Mouse (Mus musculus) liver, embryonic 14.5 days (tissue): ENCODE data around the gene 1700034J05Rik. TPM values are rescaled to one million over a fixed set of nuclear protein-coding genes. Genes with fewer than 3 reads are reported as not detected.

Experiments
- ATAC-seq: fragments of 200-750 bp; cut with Nextera tagmentation; 2 replicates; pipeline ENCODE4 v1.8.0; 2017; ENCODE audit warnings: moderate number of reproducible peaks, mild to moderate bottlenecking, moderate library complexity; ENCODE audit not compliant: insufficient read depth
- DNase-seq, 3 experiments: peaks; one replicate each; pipeline ENCODE4 v3.0.0-alpha.2; 2012 to 2013; ENCODE audit warnings: low read depth in 3 of 3, low spot score in 3 of 3
- H3K27ac ChIP-seq: fragments of 300-500 bp; sonication (generic); 2 replicates; pipeline ENCODE4 v1.5.1; 2014; ENCODE audit warnings: moderate library complexity, mild to moderate bottlenecking, control low read depth, inconsistent platforms
- H3K27me3 ChIP-seq: fragments of 300-500 bp; sonication (generic); 2 replicates; pipeline ENCODE4 v1.6.1; 2014; ENCODE audit warnings: mild to moderate bottlenecking, low read length, moderate library complexity; ENCODE audit not compliant: control insufficient read depth, insufficient read depth
- H3K36me3 ChIP-seq: fragments of 300-500 bp; sonication (generic); replicated peaks from 2 replicates; pipeline ENCODE4 v1.6.1; 2014; ENCODE audit warnings: low read depth; ENCODE audit not compliant: control insufficient read depth, insufficient read depth
- H3K4me1 ChIP-seq, 2 experiments: fragments of 200-500 bp in 1 of 2; fragments of 300-500 bp in 1 of 2; sonication (generic) in 1 of 2; replicated peaks; 2 replicates each; pipeline ENCODE4 v1.6.1; 2012 to 2014; ENCODE audit warnings: antibody characterized with exemption in 1 of 2, inconsistent platforms in 1 of 2, low read length in 1 of 2; ENCODE audit not compliant: control insufficient read depth in 2 of 2, insufficient read depth in 2 of 2
- H3K4me2 ChIP-seq: fragments of 300-500 bp; sonication (generic); 2 replicates; pipeline ENCODE4 v1.6.1; 2014; ENCODE audit warnings: low read depth, mild to moderate bottlenecking, control low read depth, moderate library complexity
- H3K4me3 ChIP-seq, 2 experiments: fragments of 200-500 bp in 1 of 2; fragments of 300-500 bp in 1 of 2; sonication (generic) in 1 of 2; 2 replicates each; pipeline ENCODE4 v1.5.1; 2012 to 2014; ENCODE audit warnings: low read depth in 2 of 2, low read length in 2 of 2, mild to moderate bottlenecking in 2 of 2, control low read depth in 1 of 2, inconsistent platforms in 1 of 2, moderate library complexity in 1 of 2; ENCODE audit not compliant: insufficient read depth in 1 of 2
- H3K9ac ChIP-seq: fragments of 300-500 bp; sonication (generic); replicated peaks from 2 replicates; pipeline ENCODE4 v1.6.1; 2014; ENCODE audit warnings: mild to moderate bottlenecking, control low read depth, moderate library complexity
- H3K9me3 ChIP-seq: fragments of 300-500 bp; sonication (generic); 2 replicates; pipeline ENCODE4 v1.6.1; 2016; ENCODE audit warnings: low read length, mixed read lengths; ENCODE audit not compliant: control insufficient read depth
- CTCF ChIP-seq: IDR thresholded peaks from 2 replicates; pipeline ENCODE4 v1.5.1; 2016; ENCODE audit warnings: antibody characterized with exemption, low read depth, control low read depth
- EP300 ChIP-seq: IDR thresholded peaks from 2 replicates; pipeline ENCODE4 v1.6.1; 2016; ENCODE audit warnings: antibody characterized with exemption, low read depth
- WGBS: fragments of 180-500 bp; shearing (Covaris S2); extraction: QIAGEN DNeasy Blood & Tissue Kit; methylation state at CpG from one replicate; pipeline ENCODE4 v1.1.7; 2014; ENCODE audit not compliant: insufficient replicate concordance; 5-methylcytosine and 5-hydroxymethylcytosine counted together
- polyA plus RNA-seq, 2 experiments: library from polyadenylated mRNA; depleted of rRNA in 1 of 2; stranded (reverse) in 1 of 2; unstranded in 1 of 2; fragments of >200 nt; fragmentation: Nextera tagmentation in 1 of 2; extraction: Ambion mirVana in 1 of 2; gene quantifications; 2 replicates each; pipeline versions ENCODE4 v1.2.1 to v1.2.3; 2012 to 2014

The 1700034J05Rik gene
- polyA plus RNA-seq, 2 experiments, result not detected

DNA sequence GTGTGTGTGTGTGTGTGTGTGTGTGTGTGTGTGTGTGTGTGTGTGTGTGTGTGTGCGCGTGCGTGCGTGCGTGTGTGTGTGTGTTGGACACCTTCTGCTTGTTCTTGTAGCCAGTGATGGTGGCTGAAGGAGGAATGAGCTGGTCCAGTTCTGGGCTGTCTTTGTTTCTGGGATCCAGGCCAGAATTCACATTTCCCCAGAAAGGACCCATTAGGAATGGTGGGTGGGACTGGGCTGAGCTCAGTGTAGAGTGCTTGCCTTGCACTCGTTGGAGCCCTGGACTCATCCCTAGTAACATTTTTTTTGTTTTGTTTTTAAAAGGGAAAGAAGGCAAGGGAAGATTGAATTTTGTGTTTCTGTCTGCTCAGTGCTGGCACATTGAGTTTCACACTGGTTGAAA, 18.3 kb downstream of the 1700034J05Rik start:
- ATAC-seq, result no peak
- no peaks in the 10 kb centered on the region for H3K36me3 ChIP-seq
- 82% methylated on average over 6 of the region's 6 CpGs for WGBS

DNA sequence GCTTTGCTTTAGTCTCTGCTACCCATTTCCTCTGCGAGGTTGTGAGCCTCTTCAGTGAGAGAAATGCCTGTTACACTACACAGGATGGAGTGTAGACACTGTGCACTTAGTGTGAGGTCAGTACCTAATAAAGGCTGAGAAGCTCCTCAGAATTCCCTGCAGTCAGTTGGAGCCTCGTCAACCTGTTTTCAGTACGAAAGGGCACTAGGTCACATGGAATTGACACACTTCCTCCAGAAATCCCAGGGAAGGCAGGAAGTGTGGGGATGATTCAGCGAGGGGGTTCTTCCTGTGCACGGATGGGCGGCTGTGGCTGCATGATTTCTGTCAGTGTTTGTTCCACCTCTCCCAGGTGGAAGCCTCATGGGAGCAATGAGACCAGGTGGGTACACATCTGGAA, 21.1 kb downstream of the 1700034J05Rik start:
- no peaks in the 10 kb centered on the region for H3K9me3 ChIP-seq
- DNase-seq, result no peak
- TF ChIP-seq CTCF (no peak), EP300 (no peak)
- H3K36me3 ChIP-seq, result no peaks in the 10 kb centered on the region
- ATAC-seq, result peak; percentile 53; the same call in 1 of the 2 replicates
- H3K4me2 ChIP-seq, result no peak overlapping the region
- peaks cover 0 to 6% of the 10 kb centered on the region in 2 experiments; a peak in 2 of 4 replicates for H3K4me1 ChIP-seq
- WGBS, result 38% methylated on average over 6 of the region's 6 CpGs
- H3K27me3 ChIP-seq, result no peaks in the 10 kb centered on the region
- no peak overlapping the region for H3K9ac ChIP-seq
- no peak overlapping the region for H3K27ac ChIP-seq
- no peak overlapping the region for H3K4me3 ChIP-seq

More for the DNA sequence above, 18.3 kb downstream of the 1700034J05Rik start:
- H3K27me3 ChIP-seq, result no peaks in the 10 kb centered on the region
- H3K4me2 ChIP-seq, result no peak overlapping the region
- no peak overlapping the region for H3K4me3 ChIP-seq
- TF ChIP-seq EP300 (no peak), CTCF (no peak)
- no peaks in the 10 kb centered on the region for H3K9me3 ChIP-seq
- DNase-seq, result no peak
- peaks cover 0 to 2% of the 10 kb centered on the region in 2 experiments; a peak in 1 of 4 replicates for H3K4me1 ChIP-seq
- H3K27ac ChIP-seq, result no peak overlapping the region
- H3K9ac ChIP-seq, result no peak overlapping the region

DNA sequence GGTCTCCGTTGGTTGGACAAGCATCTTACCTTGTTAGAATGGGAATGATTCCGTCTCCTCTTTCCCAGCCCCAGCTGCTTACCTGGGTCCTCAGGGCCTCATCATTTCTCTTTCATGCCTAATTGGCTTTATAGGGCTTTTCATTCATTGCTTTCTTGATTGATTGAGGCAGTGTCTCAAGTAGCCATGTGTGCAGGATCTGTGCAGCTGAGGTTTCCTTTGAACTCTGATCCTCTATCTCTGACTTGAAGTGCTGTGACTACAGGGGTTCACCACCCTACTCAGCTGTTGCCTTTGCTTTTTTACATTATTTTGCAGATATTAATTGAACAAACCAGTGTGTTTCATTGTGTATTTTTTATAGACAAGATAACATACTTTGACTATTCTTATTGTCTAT, 25.2 kb downstream of the 1700034J05Rik start:
- TF ChIP-seq EP300 (no peak), CTCF (no peak)
- Histone ChIP-seq H3K27me3 (no peaks in the 10 kb centered on the region), H3K36me3 (no peaks in the 10 kb centered on the region), H3K4me3 (no peak overlapping the region), H3K9ac (no peak overlapping the region), H3K27ac (no peak overlapping the region), H3K9me3 (no peaks in the 10 kb centered on the region), H3K4me1 (peaks cover 0 to 15% of the 10 kb centered on the region in 2 experiments; a peak in 3 of 4 replicates), H3K4me2 (no peak overlapping the region)
- DNase-seq (no peak), ATAC-seq (no peak)
- 78% methylated on average over 2 of the region's 2 CpGs for WGBS

DNA sequence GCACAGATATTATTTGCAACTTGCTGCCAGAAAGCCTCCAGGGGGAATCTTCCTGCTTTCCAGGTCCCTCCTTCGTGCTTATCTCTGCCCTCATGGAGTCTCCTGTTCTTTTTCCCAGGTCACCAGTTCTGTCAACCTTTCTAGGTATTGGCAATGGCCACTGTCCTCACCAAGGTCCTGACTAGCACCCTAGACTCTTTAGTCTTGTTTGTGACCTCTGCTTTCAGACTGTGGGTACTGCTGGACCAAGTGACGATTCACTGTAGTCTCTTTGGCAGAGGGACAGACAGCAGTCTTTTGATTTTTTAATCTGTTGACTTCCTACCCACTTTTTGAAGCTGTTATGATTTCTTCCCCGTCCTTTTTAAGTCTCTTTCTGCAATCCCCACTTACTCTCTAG, 26.1 kb downstream of the 1700034J05Rik start:
- DNase-seq, result no peak
- no peaks in the 10 kb centered on the region for H3K27me3 ChIP-seq
- peaks cover 0 to 15% of the 10 kb centered on the region in 2 experiments; a peak in 3 of 4 replicates for H3K4me1 ChIP-seq
- H3K9me3 ChIP-seq, result no peaks in the 10 kb centered on the region
- no peak overlapping the region for H3K4me3 ChIP-seq
- no peak overlapping the region for H3K4me2 ChIP-seq
- H3K27ac ChIP-seq, result no peak overlapping the region
- TF ChIP-seq CTCF (no peak), EP300 (no peak)
- no peaks in the 10 kb centered on the region for H3K36me3 ChIP-seq
- H3K9ac ChIP-seq, result no peak overlapping the region
- no peak for ATAC-seq
- 45% methylated on average over 3 of the region's 3 CpGs for WGBS

DNA sequence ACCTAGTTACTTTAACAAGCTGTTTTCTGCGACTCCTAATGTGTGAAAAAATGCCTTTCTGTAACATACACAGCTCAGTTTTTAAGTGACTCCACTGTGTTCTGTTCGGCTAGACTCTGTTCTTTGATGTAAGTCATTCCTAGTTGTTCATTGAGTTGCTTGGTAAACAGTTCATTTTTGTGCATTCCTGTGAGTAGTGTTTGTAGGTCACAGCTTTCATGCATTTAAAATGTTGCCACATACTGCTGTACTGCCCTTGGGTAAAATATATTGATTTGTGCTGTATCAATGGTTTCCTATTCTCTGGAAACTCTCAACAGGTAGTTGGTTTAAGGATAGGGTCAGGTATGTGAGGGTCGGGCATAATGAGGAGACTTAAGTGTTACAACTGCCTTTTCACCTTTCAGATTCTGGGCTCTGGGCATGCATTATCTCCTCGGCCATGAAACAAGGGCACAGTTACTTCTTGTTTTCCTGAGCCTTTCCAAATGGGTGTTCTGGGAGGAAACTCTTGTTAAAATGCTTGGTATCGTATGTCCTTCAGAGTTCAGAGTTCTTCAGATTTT, 27.7 kb downstream of the 1700034J05Rik start:
- H3K27ac ChIP-seq, result no peak overlapping the region
- no peak for DNase-seq
- H3K4me1 ChIP-seq, result peaks cover 0 to 13% of the 10 kb centered on the region in 2 experiments; a peak in 3 of 4 replicates
- WGBS, result 56% methylated on average over 5 of the region's 5 CpGs
- ATAC-seq, result no peak
- TF ChIP-seq EP300 (no peak), CTCF (no peak)
- H3K27me3 ChIP-seq, result no peaks in the 10 kb centered on the region
- no peaks in the 10 kb centered on the region for H3K9me3 ChIP-seq
- H3K36me3 ChIP-seq, result no peaks in the 10 kb centered on the region
- H3K4me3 ChIP-seq, result no peak overlapping the region
- H3K4me2 ChIP-seq, result no peak overlapping the region
- H3K9ac ChIP-seq, result no peak overlapping the region
